Mouse (Mus musculus) heart, postnatal 0 days (tissue): ENCODE results near the gene Prl2c3. TPM values are rescaled to one million over a fixed set of nuclear protein-coding genes. Genes with fewer than 3 reads are reported as not detected.
"Not testable (repeated sequence)": the region's sequence is repeated elsewhere in the genome, so short reads cannot be mapped to it uniquely, and the experiment has no call there.

ENCODE experiments used
- ATAC-seq: fragments of 200-750 bp; cut with Nextera tagmentation; 2 replicates; pipeline ENCODE4 v1.8.0; 2017; ENCODE audit warnings: low read depth, moderate number of reproducible peaks, moderate library complexity; ENCODE audit not compliant: insufficient read depth
- DNase-seq: peaks from one replicate; pipeline ENCODE4 v3.0.0-alpha.2; 2016; ENCODE audit warnings: low spot score
- H3K27ac ChIP-seq: fragments of 300-500 bp; sonication (generic); 2 replicates; pipeline ENCODE4 v1.5.1; 2014; ENCODE audit warnings: low read depth, mild to moderate bottlenecking
- H3K27me3 ChIP-seq: fragments of 300-500 bp; sonication (generic); 2 replicates; pipeline ENCODE4 v1.6.1; 2014; ENCODE audit warnings: low read length, mixed read lengths; ENCODE audit not compliant: control insufficient read depth, insufficient read depth
- H3K36me3 ChIP-seq: fragments of 300-500 bp; sonication (generic); replicated peaks from 2 replicates; pipeline ENCODE4 v1.6.1; 2014; ENCODE audit warnings: low read length, mixed read lengths; ENCODE audit not compliant: control insufficient read depth, insufficient read depth
- H3K4me1 ChIP-seq: fragments of 300-500 bp; sonication (generic); 2 replicates; pipeline ENCODE4 v1.6.1; 2014; ENCODE audit warnings: antibody characterized with exemption; ENCODE audit not compliant: control insufficient read depth, insufficient read depth
- H3K4me2 ChIP-seq: fragments of 300-500 bp; sonication (generic); 2 replicates; pipeline ENCODE4 v1.6.1; 2014; ENCODE audit warnings: low read depth, mild to moderate bottlenecking, low read length, moderate library complexity
- H3K4me3 ChIP-seq: fragments of 300-500 bp; sonication (generic); 2 replicates; pipeline ENCODE4 v1.5.1; 2014; ENCODE audit warnings: low read depth, low read length
- H3K9ac ChIP-seq: fragments of 300-500 bp; sonication (generic); replicated peaks from 2 replicates; pipeline ENCODE4 v1.6.1; 2014; ENCODE audit warnings: low read depth, low read length, mixed read lengths
- H3K9me3 ChIP-seq: fragments of 300-500 bp; sonication (generic); replicated peaks from 2 replicates; pipeline ENCODE4 v1.6.1; 2016; ENCODE audit warnings: low read length; ENCODE audit not compliant: control insufficient read depth
- CTCF ChIP-seq: IDR thresholded peaks from 2 replicates; pipeline ENCODE4 v1.5.1; 2016; ENCODE audit warnings: antibody characterized with exemption, control low read depth, low read depth
- EP300 ChIP-seq: IDR thresholded peaks from 2 replicates; pipeline ENCODE4 v1.6.1; 2016; ENCODE audit warnings: antibody characterized with exemption, low read depth
- WGBS: fragments of 180-500 bp; shearing (Covaris S2); extraction: QIAGEN DNeasy Blood & Tissue Kit; methylation state at CpG from one replicate; pipeline ENCODE4 v1.1.7; 2014; 5-methylcytosine and 5-hydroxymethylcytosine counted together
- polyA plus RNA-seq: library from polyadenylated mRNA; unstranded; fragments of >200 nt; fragmentation: Nextera tagmentation; extraction: Ambion mirVana; gene quantifications from 2 replicates; pipeline ENCODE4 v1.2.1, GENCODE M21; 2015
- total RNA-seq: library from RNA; depleted of rRNA; stranded (reverse); fragments of >200 nt; gene quantifications from 2 replicates; pipeline ENCODE4 v1.2.3, GENCODE M21; 2014; ENCODE audit warnings: low replicate concordance; rRNA removed

The Prl2c3 gene
- total and polyA plus RNA-seq, 2 experiments from 2014 or later: 0.33 TPM; not detected in 1

DNA sequence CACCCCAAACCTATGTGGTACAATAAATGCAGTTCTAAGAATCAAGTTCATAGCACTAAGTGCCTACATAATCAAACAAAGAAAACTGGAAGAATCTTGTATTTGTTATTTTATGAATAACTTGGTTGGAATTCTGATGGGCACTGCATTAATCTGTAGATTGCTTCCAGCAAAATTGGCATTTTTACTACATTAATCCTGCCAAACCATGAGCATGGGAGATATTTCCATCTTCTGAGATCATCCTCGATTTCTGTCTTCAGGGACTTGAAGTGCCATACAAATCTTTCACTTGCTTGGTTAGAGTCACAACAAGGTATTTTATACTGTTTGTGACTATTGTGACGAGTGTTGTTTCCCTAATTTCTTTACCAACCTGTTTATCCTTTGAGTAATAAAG, 9.7 kb upstream of the Prl2c3 start:
- DNase-seq (no peak), ATAC-seq (no peak)
- no peak overlapping the region for H3K4me3 ChIP-seq
- no peaks in the 10 kb centered on the region for H3K4me1 ChIP-seq
- H3K4me2 ChIP-seq: no peak overlapping the region
- H3K9me3 ChIP-seq: peaks cover 16% of the 10 kb centered on the region
- H3K27ac ChIP-seq: no peak overlapping the region
- 42% methylated on average over 2 of the region's 2 CpGs for WGBS
- TF ChIP-seq CTCF (no peak), EP300 (no peak)
- H3K36me3 ChIP-seq: no peaks in the 10 kb centered on the region
- no peaks in the 10 kb centered on the region for H3K27me3 ChIP-seq
- no peak overlapping the region for H3K9ac ChIP-seq

DNA sequence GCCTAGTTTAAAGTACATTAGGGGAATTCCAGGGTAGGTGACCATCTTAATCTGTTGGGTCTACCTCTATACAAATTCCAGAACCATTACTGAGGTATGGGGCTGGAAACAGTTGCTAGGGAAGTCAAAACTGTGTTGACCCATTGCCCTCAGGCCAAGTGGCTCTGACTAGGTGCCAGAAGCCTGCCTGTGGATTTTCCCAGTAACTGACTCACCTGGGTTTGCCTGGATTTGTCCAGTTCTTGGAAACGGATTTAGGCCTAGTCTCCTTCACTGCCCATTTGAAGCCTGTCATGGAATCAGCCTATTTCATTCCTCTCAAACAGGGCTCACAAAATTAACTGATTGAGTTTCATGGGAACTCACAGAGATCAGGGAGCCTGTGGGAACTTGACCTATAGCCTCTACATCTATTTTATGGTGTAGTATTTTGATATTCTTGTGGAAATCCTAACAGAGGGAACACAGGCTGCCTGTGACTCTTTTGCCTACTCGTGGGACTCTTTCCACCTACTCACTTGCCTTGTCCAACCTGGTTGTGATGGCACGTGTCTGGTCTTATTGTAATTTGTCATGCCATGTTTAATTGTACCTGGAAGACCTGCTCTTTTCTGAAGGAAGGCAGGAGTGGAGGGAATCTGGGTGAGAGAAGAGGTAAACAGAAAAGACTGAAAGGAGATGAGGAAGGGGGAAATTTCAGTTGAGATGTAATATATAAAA, 9.1 kb upstream of the Prl2c3 start:
- peaks cover 16% of the 10 kb centered on the region for H3K9me3 ChIP-seq
- H3K36me3 ChIP-seq, H3K9ac ChIP-seq, H3K27ac ChIP-seq, H3K4me1 ChIP-seq, H3K4me3 ChIP-seq, ATAC-seq, H3K27me3 ChIP-seq, DNase-seq, H3K4me2 ChIP-seq: not testable (repeated sequence)
- WGBS: 47% methylated on average over 3 of the region's 3 CpGs

DNA sequence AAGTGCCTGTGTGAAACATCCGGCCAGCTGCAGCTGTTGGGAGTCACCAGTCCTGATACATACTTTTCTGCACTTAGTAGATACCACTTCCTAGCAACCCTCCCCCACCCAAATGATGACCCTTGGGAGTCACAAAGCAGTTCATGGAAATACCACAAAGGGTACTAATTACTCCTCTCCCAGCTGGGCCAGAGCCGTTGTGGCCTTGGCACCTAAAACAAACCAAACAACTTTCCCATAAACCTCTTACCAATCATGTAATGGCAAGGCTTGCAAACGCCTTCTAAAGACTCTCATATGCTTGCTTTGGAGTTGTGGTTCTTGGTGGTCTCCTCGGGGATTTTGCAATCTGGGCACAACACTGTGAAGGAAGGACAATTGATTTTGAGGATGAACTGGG, 6.6 kb upstream of the Prl2c3 start:
- H3K4me3 ChIP-seq, H3K27me3 ChIP-seq, H3K4me1 ChIP-seq, H3K27ac ChIP-seq, ATAC-seq, H3K36me3 ChIP-seq, DNase-seq, H3K9ac ChIP-seq, H3K4me2 ChIP-seq: not testable (repeated sequence)
- H3K9me3 ChIP-seq: peaks cover 16% of the 10 kb centered on the region
- 49% methylated on average over 3 of the region's 4 CpGs for WGBS

DNA sequence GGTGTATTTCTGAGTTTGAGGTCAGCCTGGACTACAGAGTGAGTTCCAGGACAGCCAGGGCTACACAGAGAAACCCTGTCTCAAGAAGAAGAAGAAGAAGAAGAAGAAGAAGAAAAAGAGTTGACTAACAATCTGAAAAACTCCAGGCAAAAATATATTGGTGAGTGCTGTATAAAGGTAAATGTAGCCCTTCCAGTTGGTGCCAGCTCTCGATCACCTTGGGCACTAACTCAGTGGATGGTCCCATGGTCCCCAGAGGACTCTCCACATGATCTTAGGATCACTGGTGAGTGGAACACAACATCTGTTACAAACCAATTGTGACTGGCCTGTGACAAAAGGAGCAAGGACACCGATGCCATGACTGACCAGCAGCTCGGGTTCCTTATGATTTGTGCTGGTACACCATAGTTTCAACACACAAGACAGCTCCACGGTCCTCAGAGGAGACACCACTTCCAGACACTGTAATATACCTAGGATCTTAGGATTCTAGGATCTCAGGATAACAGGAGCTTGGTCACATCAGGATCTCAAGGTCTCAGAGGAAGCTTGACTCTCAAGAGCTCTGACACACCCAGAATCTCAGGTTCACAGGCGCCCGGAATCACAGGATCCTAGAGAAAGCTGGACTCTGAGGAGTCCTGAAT, 30.3 kb downstream of the Prl2c3 start:
- DNase-seq, H3K4me2 ChIP-seq, H3K9me3 ChIP-seq, H3K27ac ChIP-seq, H3K36me3 ChIP-seq, H3K4me3 ChIP-seq, H3K27me3 ChIP-seq, H3K4me1 ChIP-seq, ATAC-seq, H3K9ac ChIP-seq: not testable (repeated sequence)
- 65% methylated on average over 6 of the region's 6 CpGs for WGBS

Other genes with a start within 250 kb of the Prl2c3 start
- gene Ero1lb, start 234.2 kb downstream of the Prl2c3 start, total RNA-seq: 1.4 and 8.2 TPM in 2 replicates
- 2.4 and 2.5 TPM in 2 replicates for gene Ero1lb, start 234.2 kb downstream of the Prl2c3 start, polyA plus RNA-seq
- gene Prl2c2, start 205.3 kb upstream of the Prl2c3 start, total RNA-seq: not detected in 2 replicates
- 0.29 TPM in 1 of 2 replicates, not detected in the other for gene Prl2c2, start 205.3 kb upstream of the Prl2c3 start, polyA plus RNA-seq